Mouse (Mus musculus) MEL (cell line): ENCODE measurements around the gene Gm29427.

Experiments
- CHD1 ChIP-seq: IDR thresholded peaks from 2 replicates; pipeline ENCODE4 v1.6.1; 2012; ENCODE audit warnings: low read depth, mild to moderate bottlenecking, inconsistent platforms, low read length, improper control_type of control experiment
- CTCF ChIP-seq, 3 experiments: IDR thresholded peaks in 2 of 3; conservative IDR thresholded peaks in 1 of 3; 2 replicates each; pipeline ENCODE4 v1.5.1; 2011 to 2012; ENCODE audit warnings: low read length in 3 of 3, low read depth in 2 of 3, mild to moderate bottlenecking in 2 of 3, improper control_type of control experiment in 1 of 3, inconsistent platforms in 1 of 3, mixed read lengths in 1 of 3, moderate library complexity in 1 of 3; ENCODE audit not compliant: control insufficient read depth in 1 of 3, insufficient read depth in 1 of 3, poor library complexity in 1 of 3, severe bottlenecking in 1 of 3
- KAT2A ChIP-seq: conservative IDR thresholded peaks from 2 replicates; pipeline ENCODE4 v1.6.1; 2012; ENCODE audit warnings: low read depth, low read length, improper control_type of control experiment, inconsistent platforms
- MAX ChIP-seq: IDR thresholded peaks from 2 replicates; pipeline ENCODE4 v1.6.1; 2011; ENCODE audit warnings: low read length, improper control_type of control experiment
- MYB ChIP-seq: IDR thresholded peaks from 2 replicates; pipeline ENCODE4 v1.6.1; 2011; ENCODE audit warnings: mild to moderate bottlenecking, low read depth, low read length, improper control_type of control experiment
- POLR2A ChIP-seq, 2 experiments: IDR thresholded peaks; 2 replicates each; pipeline ENCODE4 v1.6.1; 2011 to 2012; ENCODE audit warnings: low read length in 2 of 2, mild to moderate bottlenecking in 2 of 2, control low read depth in 1 of 2, improper control_type of control experiment in 1 of 2, low read depth in 1 of 2, moderate library complexity in 1 of 2; ENCODE audit not compliant: control insufficient read depth in 1 of 2, insufficient read depth in 1 of 2, poor library complexity in 1 of 2
- RAD21 ChIP-seq: IDR thresholded peaks from 2 replicates; pipeline ENCODE4 v1.6.1; 2011; ENCODE audit warnings: mild to moderate bottlenecking, low read depth, low read length, improper control_type of control experiment
- ZMIZ1 ChIP-seq: IDR thresholded peaks from 2 replicates; pipeline ENCODE4 v1.6.1; 2012; ENCODE audit warnings: low read depth, mild to moderate bottlenecking, inconsistent platforms, low read length, improper control_type of control experiment, moderate library complexity

DNA sequence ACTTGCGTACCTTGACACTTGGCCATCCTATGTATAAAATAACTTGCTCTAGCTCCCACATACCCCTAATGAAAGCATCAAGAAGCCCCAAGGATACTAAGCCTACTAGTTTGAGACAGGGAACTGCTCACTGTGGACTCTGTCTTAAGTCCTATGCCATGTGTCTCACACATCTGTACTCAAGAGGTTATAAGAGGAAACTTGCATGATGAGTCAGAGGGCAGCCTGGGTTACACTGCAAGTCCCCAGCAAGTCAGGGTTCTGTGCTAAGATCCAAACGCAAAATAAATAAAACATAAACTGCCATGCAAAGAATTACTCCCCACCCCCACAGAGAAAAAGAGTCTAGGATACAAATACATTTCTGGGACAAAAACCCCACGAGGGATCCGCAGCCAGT, 1.6 kb downstream of the Gm29427 start:
- TF ChIP-seq POLR2A (IDR thresholded peaks at IDR 0.05; ENCODE audit: control insufficient read depth in 1 of 2, insufficient read depth in 1 of 2, low read depth in 1 of 2, low read length in 2 of 2, poor library complexity in 1 of 2) (no peak), CHD1 (no peak), RAD21 (no peak), MYB (no peak), KAT2A (no peak), CTCF (IDR thresholded peaks at IDR 0.05 in 2 of 3, conservative IDR thresholded peaks at IDR 0.05 in 1 of 3; ENCODE audit: control insufficient read depth in 1 of 3, insufficient read depth in 1 of 3, low read depth in 2 of 3, low read length in 3 of 3, poor library complexity in 1 of 3, severe bottlenecking in 1 of 3) (no peak), ZMIZ1 (no peak), MAX (no peak)
